Mouse (Mus musculus): ENCODE measurements around the gene Eno4. TPM values are rescaled to one million over a fixed set of nuclear protein-coding genes. Genes with fewer than 3 reads are reported as not detected.

The Eno4 gene
- polyA plus RNA-seq, 1 experiment from 2014 or later: 2.7 TPM

DNA sequence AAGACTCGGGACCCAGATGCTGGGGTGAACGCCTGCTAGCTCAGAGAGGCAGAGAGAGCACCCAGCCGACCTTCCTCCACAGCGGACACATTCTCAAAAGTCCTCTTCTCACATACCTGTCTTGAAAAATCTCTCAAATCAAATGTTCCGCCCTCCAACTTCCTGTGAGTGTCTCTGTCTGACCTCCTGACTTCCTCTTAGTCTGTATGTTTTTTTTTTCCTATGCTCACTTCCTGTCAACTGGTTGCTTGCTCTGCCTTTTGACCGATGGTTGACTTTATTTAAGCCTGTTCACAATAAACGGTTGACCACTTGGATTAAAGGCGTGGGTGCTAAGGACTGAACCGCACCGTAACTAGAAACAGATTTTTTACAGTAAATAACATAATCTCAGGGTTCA, 35.2 kb upstream of the Eno4 start:
- H3K9me3 ChIP-seq (ENCODE audit: low read length): no peaks in the 10 kb centered on the region
- no peak for ATAC-seq
- 55% methylated on average over 10 of the region's 10 CpGs for WGBS
- no peaks in the 10 kb centered on the region for H3K27me3 ChIP-seq (replicated peaks; ENCODE audit: insufficient read depth, low read length)
- TF ChIP-seq EP300 (IDR thresholded peaks at IDR 0.05) (no peak), CTCF (IDR thresholded peaks at IDR 0.05) (no peak)
- no peak overlapping the region for H3K27ac ChIP-seq (ENCODE audit: low read length)
- no peak overlapping the region for H3K4me2 ChIP-seq (replicated peaks; ENCODE audit: low read depth, low read length)
- H3K4me3 ChIP-seq (ENCODE audit: low read depth, low read length): no peak overlapping the region
- no peaks in the 10 kb centered on the region for H3K36me3 ChIP-seq (ENCODE audit: insufficient read depth, low read length)
- DNase-seq (ENCODE audit: low spot score): peak; percentile 22
- no peak overlapping the region for H3K9ac ChIP-seq (replicated peaks; ENCODE audit: low read depth)
- peaks cover 3% of the 10 kb centered on the region; the same call in 1 of the 2 replicates for H3K4me1 ChIP-seq (ENCODE audit: insufficient read depth, low read depth, low read length)

DNA sequence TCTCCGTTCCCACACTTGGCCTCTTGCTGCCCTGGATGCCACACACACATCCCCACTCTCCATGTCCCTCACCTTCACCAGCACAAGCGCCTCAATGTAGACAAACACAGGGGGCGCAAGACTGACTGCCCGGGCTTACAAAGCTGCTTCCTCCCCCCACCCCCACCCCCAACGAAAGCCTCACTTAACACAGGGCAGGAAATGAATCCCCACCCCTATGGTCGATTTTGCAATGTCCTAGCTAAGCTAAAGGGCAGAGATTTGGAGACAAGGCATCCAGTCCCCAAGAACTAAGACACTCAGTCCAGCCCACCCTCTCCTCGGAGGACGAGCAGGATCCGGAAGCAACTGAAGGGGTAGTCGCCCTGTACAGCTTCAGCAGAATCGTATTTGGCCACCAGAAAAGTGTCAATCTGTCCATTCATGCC, 32.3 kb upstream of the Eno4 start:
- WGBS: 4% methylated on average over 11 of the region's 11 CpGs
- peak; percentile 56 for TF ChIP-seq CTCF (IDR thresholded peaks at IDR 0.05)
- no peak for TF ChIP-seq EP300 (IDR thresholded peaks at IDR 0.05)
- H3K4me2 ChIP-seq (replicated peaks; ENCODE audit: low read depth, low read length): peak overlapping the region; percentile 60
- H3K4me3 ChIP-seq (ENCODE audit: low read depth, low read length): peak overlapping the region; percentile 35
- H3K36me3 ChIP-seq (ENCODE audit: insufficient read depth, low read length): no peaks in the 10 kb centered on the region
- peak overlapping the region; percentile 40; the same call in 1 of the 2 replicates for H3K27ac ChIP-seq (ENCODE audit: low read length)
- no peaks in the 10 kb centered on the region for H3K9me3 ChIP-seq (ENCODE audit: low read length)
- peak; percentile 67 for ATAC-seq
- peak; percentile 71 for DNase-seq (ENCODE audit: low spot score)
- no peak overlapping the region; the same call in 1 of the 2 replicates for H3K9ac ChIP-seq (replicated peaks; ENCODE audit: low read depth)
- no peaks in the 10 kb centered on the region for H3K27me3 ChIP-seq (replicated peaks; ENCODE audit: insufficient read depth, low read length)
- peaks cover 3% of the 10 kb centered on the region; the same call in 1 of the 2 replicates for H3K4me1 ChIP-seq (ENCODE audit: insufficient read depth, low read depth, low read length)

DNA sequence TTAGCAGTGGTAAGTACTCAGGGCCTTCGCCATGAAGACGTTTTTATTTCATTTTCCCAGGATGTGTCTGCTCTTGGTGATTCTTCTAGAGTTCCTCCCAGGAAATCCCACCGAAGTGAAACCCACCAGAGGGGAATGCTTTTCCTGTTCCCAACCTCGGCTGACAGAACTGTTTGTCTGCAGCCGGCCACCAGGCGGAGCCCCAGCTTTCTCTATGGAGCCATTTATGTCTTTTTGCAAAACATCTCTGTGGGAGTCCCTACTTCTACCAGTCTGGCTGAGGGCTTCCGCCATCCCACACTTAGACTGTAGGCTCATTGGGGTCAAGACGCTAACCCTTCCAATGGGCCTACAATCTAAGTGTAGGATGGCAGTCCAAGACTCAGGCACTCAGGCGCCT, 31.8 kb upstream of the Eno4 start:
- DNase-seq (ENCODE audit: low spot score) (peak; percentile 86), ATAC-seq (peak; percentile 73)
- WGBS: 11% methylated on average over 9 of the region's 9 CpGs
- Histone ChIP-seq H3K4me3 (ENCODE audit: low read depth, low read length) (peak overlapping the region; percentile 35), H3K4me2 (replicated peaks; ENCODE audit: low read depth, low read length) (peak overlapping the region; percentile 60), H3K27me3 (replicated peaks; ENCODE audit: insufficient read depth, low read length) (no peaks in the 10 kb centered on the region), H3K36me3 (ENCODE audit: insufficient read depth, low read length) (no peaks in the 10 kb centered on the region), H3K9me3 (ENCODE audit: low read length) (no peaks in the 10 kb centered on the region), H3K9ac (replicated peaks; ENCODE audit: low read depth) (no peak overlapping the region; the same call in 1 of the 2 replicates), H3K4me1 (ENCODE audit: insufficient read depth, low read depth, low read length) (peaks cover 3% of the 10 kb centered on the region; the same call in 1 of the 2 replicates), H3K27ac (ENCODE audit: low read length) (peak overlapping the region; percentile 40; the same call in 1 of the 2 replicates)
- TF ChIP-seq CTCF (IDR thresholded peaks at IDR 0.05): peak; percentile 82
- no peak for TF ChIP-seq EP300 (IDR thresholded peaks at IDR 0.05)

DNA sequence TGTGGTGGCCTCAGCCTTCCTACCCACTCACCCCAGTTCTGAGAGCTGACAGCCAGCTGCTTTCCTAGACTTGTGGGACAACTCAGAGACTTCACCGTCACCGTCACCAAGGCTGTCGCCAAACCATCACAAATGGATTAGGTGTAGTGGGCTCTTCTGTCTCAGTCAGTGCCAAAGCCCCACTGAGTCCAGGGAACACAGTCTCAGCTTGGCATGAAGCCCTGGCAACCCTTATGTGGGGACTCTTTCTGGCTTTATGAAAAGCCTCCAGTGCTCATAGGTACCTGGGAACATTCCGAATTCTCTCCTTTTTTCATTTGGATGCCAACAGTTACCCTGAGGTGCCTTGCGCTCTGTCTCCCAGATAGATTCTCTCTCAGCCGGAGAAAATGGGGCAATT, 29.9 kb upstream of the Eno4 start:
- Histone ChIP-seq H3K27me3 (replicated peaks; ENCODE audit: insufficient read depth, low read length) (no peaks in the 10 kb centered on the region), H3K9me3 (ENCODE audit: low read length) (no peaks in the 10 kb centered on the region), H3K4me2 (replicated peaks; ENCODE audit: low read depth, low read length) (no peak overlapping the region), H3K4me3 (ENCODE audit: low read depth, low read length) (no peak overlapping the region), H3K27ac (ENCODE audit: low read length) (no peak overlapping the region), H3K36me3 (ENCODE audit: insufficient read depth, low read length) (no peaks in the 10 kb centered on the region), H3K4me1 (ENCODE audit: insufficient read depth, low read depth, low read length) (peaks cover under 1% of the 10 kb centered on the region; the same call in 1 of the 2 replicates), H3K9ac (replicated peaks; ENCODE audit: low read depth) (no peak overlapping the region)
- WGBS: 75% methylated on average over 6 of the region's 6 CpGs
- ATAC-seq: no peak
- DNase-seq (ENCODE audit: low spot score): no peak
- TF ChIP-seq CTCF (IDR thresholded peaks at IDR 0.05) (no peak), EP300 (IDR thresholded peaks at IDR 0.05) (no peak)

DNA sequence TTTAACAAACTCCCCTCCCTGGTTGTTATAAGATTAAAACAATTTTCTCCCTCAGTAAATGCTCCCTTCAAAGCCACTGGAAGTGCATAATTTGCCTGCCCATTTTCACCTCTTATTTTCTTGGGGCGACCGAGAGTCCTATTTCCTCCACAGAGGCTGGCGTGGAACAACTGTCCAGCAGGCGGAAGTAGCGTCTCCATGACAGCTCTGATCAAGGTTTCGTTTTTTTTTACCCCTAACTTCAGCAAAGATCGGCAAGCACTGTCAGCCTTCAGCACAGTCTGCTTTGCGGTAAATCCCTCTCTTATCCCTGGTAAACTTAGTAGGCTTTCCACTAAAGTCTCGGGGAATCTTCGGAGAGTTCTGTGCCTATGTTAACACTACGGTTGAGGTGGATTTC, 24.6 kb upstream of the Eno4 start:
- no peaks in the 10 kb centered on the region for H3K4me1 ChIP-seq (ENCODE audit: insufficient read depth, low read depth, low read length)
- 2% methylated on average over 11 of the region's 11 CpGs for WGBS
- H3K27ac ChIP-seq (ENCODE audit: low read length): no peak overlapping the region
- peak overlapping the region; percentile 52 for H3K4me2 ChIP-seq (replicated peaks; ENCODE audit: low read depth, low read length)
- no peak for ATAC-seq
- no peaks in the 10 kb centered on the region for H3K9me3 ChIP-seq (ENCODE audit: low read length)
- H3K27me3 ChIP-seq (replicated peaks; ENCODE audit: insufficient read depth, low read length): no peaks in the 10 kb centered on the region
- H3K4me3 ChIP-seq (ENCODE audit: low read depth, low read length): peak overlapping the region; percentile 29
- no peak for TF ChIP-seq EP300 (IDR thresholded peaks at IDR 0.05)
- peak; percentile 52 for TF ChIP-seq CTCF (IDR thresholded peaks at IDR 0.05)
- peak; percentile 41 for DNase-seq (ENCODE audit: low spot score)
- H3K36me3 ChIP-seq (ENCODE audit: insufficient read depth, low read length): no peaks in the 10 kb centered on the region
- H3K9ac ChIP-seq (replicated peaks; ENCODE audit: low read depth): 0 out of 2 replicates have a peak overlapping the region, but pooled peaks have one; percentile 10

DNA sequence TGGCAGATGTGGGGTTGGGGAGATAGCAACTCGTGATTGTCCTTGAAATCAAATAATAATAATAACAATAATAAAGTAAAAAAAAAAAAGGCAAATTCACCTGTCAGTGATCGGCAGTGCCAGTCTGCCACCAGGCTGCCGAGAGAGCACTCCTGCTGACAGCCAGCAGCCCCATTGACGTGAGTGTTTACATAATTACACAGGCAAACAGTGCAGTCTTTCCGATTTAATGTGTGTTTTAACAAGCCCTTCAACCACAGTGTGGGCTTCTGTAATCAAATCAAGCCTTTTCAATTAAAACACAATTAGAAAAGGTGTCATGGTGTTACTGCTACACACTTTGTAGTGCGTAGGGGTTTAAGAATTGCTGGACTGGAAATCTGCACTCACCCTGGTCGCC, 24.1 kb upstream of the Eno4 start:
- no peaks in the 10 kb centered on the region for H3K27me3 ChIP-seq (replicated peaks; ENCODE audit: insufficient read depth, low read length)
- no peaks in the 10 kb centered on the region for H3K4me1 ChIP-seq (ENCODE audit: insufficient read depth, low read depth, low read length)
- no peak for ATAC-seq
- H3K36me3 ChIP-seq (ENCODE audit: insufficient read depth, low read length): no peaks in the 10 kb centered on the region
- peak; percentile 33 for DNase-seq (ENCODE audit: low spot score)
- H3K4me2 ChIP-seq (replicated peaks; ENCODE audit: low read depth, low read length): peak overlapping the region; percentile 52
- H3K4me3 ChIP-seq (ENCODE audit: low read depth, low read length): no peak overlapping the region; the same call in 1 of the 2 replicates
- H3K27ac ChIP-seq (ENCODE audit: low read length): no peak overlapping the region
- H3K9me3 ChIP-seq (ENCODE audit: low read length): no peaks in the 10 kb centered on the region
- TF ChIP-seq CTCF (IDR thresholded peaks at IDR 0.05) (0 out of 2 replicates have a peak, but pooled peaks have one; percentile 15), EP300 (IDR thresholded peaks at IDR 0.05) (no peak)
- WGBS: 9% methylated on average over 7 of the region's 7 CpGs
- H3K9ac ChIP-seq (replicated peaks; ENCODE audit: low read depth): no peak overlapping the region

Data from lung, postnatal 0 days (tissue).